Mouse (Mus musculus) liver, embryonic 14.5 days (tissue): ENCODE measurements around the gene Mrps7. TPM values are rescaled to one million over a fixed set of nuclear protein-coding genes. Genes with fewer than 3 reads are reported as not detected.
"Not testable (repeated sequence)": the region's sequence is repeated elsewhere in the genome, so short reads cannot be mapped to it uniquely, and the experiment has no call there.

Experiments
- ATAC-seq: fragments of 200-750 bp; cut with Nextera tagmentation; 2 replicates; pipeline ENCODE4 v1.8.0; 2017; ENCODE audit warnings: moderate number of reproducible peaks, mild to moderate bottlenecking, moderate library complexity; ENCODE audit not compliant: insufficient read depth
- DNase-seq, 3 experiments: peaks; one replicate each; pipeline ENCODE4 v3.0.0-alpha.2; 2012 to 2013; ENCODE audit warnings: low read depth in 3 of 3, low spot score in 3 of 3
- H3K27ac ChIP-seq: fragments of 300-500 bp; sonication (generic); 2 replicates; pipeline ENCODE4 v1.5.1; 2014; ENCODE audit warnings: moderate library complexity, mild to moderate bottlenecking, control low read depth, inconsistent platforms
- H3K27me3 ChIP-seq: fragments of 300-500 bp; sonication (generic); 2 replicates; pipeline ENCODE4 v1.6.1; 2014; ENCODE audit warnings: mild to moderate bottlenecking, low read length, moderate library complexity; ENCODE audit not compliant: control insufficient read depth, insufficient read depth
- H3K36me3 ChIP-seq: fragments of 300-500 bp; sonication (generic); replicated peaks from 2 replicates; pipeline ENCODE4 v1.6.1; 2014; ENCODE audit warnings: low read depth; ENCODE audit not compliant: control insufficient read depth, insufficient read depth
- H3K4me1 ChIP-seq, 2 experiments: fragments of 200-500 bp in 1 of 2; fragments of 300-500 bp in 1 of 2; sonication (generic) in 1 of 2; replicated peaks; 2 replicates each; pipeline ENCODE4 v1.6.1; 2012 to 2014; ENCODE audit warnings: antibody characterized with exemption in 1 of 2, inconsistent platforms in 1 of 2, low read length in 1 of 2; ENCODE audit not compliant: control insufficient read depth in 2 of 2, insufficient read depth in 2 of 2
- H3K4me2 ChIP-seq: fragments of 300-500 bp; sonication (generic); 2 replicates; pipeline ENCODE4 v1.6.1; 2014; ENCODE audit warnings: low read depth, mild to moderate bottlenecking, control low read depth, moderate library complexity
- H3K4me3 ChIP-seq, 2 experiments: fragments of 200-500 bp in 1 of 2; fragments of 300-500 bp in 1 of 2; sonication (generic) in 1 of 2; 2 replicates each; pipeline ENCODE4 v1.5.1; 2012 to 2014; ENCODE audit warnings: low read depth in 2 of 2, low read length in 2 of 2, mild to moderate bottlenecking in 2 of 2, control low read depth in 1 of 2, inconsistent platforms in 1 of 2, moderate library complexity in 1 of 2; ENCODE audit not compliant: insufficient read depth in 1 of 2
- H3K9ac ChIP-seq: fragments of 300-500 bp; sonication (generic); replicated peaks from 2 replicates; pipeline ENCODE4 v1.6.1; 2014; ENCODE audit warnings: mild to moderate bottlenecking, control low read depth, moderate library complexity
- H3K9me3 ChIP-seq: fragments of 300-500 bp; sonication (generic); 2 replicates; pipeline ENCODE4 v1.6.1; 2016; ENCODE audit warnings: low read length, mixed read lengths; ENCODE audit not compliant: control insufficient read depth
- CTCF ChIP-seq: IDR thresholded peaks from 2 replicates; pipeline ENCODE4 v1.5.1; 2016; ENCODE audit warnings: antibody characterized with exemption, low read depth, control low read depth
- EP300 ChIP-seq: IDR thresholded peaks from 2 replicates; pipeline ENCODE4 v1.6.1; 2016; ENCODE audit warnings: antibody characterized with exemption, low read depth
- WGBS: fragments of 180-500 bp; shearing (Covaris S2); extraction: QIAGEN DNeasy Blood & Tissue Kit; methylation state at CpG from one replicate; pipeline ENCODE4 v1.1.7; 2014; ENCODE audit not compliant: insufficient replicate concordance; 5-methylcytosine and 5-hydroxymethylcytosine counted together
- polyA plus RNA-seq, 2 experiments: library from polyadenylated mRNA; depleted of rRNA in 1 of 2; stranded (reverse) in 1 of 2; unstranded in 1 of 2; fragments of >200 nt; fragmentation: Nextera tagmentation in 1 of 2; extraction: Ambion mirVana in 1 of 2; gene quantifications; 2 replicates each; pipeline versions ENCODE4 v1.2.1 to v1.2.3; 2012 to 2014

The Mrps7 gene
- polyA plus RNA-seq, 2 experiments, result 24.1 to 52.6 TPM

DNA sequence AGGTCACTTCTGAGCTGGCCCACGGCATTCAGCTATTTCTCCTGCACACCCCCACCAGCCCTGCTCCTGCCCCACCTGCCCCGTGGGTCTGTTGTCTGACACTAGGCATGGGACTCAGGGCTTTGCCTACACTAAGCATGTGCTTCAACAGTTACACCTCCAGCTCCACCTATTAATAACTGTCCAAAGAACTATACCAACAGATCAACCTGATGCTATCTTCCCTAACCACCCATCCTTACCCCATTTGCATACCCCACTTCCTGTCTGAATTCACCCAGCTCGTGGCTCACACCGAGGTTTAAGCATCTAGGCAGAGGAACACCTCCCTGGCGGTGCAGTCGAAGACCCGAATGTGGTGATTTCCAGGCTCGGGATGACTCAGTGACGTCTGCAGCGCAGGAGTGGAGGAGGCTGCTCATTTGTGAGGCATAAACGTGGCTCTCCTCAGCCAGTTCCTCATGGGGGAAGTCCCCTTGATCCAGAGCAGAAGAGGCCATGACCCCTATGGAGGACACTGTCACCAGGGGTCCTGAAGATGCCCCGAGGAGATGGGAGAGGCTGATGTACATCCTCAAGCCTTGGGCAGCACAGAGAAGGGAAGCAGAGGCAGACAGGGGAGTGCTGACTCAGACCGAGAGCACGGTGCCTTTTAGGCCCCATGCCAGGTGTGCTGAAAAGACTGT, 37.4 kb downstream of the Mrps7 start:
- ATAC-seq, result no peak

DNA sequence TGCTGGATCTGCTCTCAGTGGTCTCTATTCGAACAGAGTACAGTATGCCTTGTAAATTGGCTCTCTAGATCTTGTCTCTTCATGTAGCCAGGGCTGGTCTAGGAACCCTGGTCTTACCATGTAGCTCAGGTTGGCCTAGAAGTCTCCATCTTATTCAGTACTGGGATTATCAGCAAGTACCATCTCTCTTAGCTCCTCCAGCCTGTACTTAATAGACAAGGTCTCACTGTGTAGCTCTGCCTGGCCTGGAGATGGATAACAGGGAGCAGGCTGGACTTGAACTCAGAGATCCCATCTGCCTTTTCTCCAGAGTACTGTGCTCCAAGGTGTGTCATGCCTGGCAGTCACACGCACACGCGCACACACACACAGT, 37.9 kb downstream of the Mrps7 start:
- H3K36me3 ChIP-seq, result peaks cover 5% of the 10 kb centered on the region
- no peak for TF ChIP-seq CTCF
- TF ChIP-seq EP300, result no peak
- H3K4me1 ChIP-seq, result peaks cover 0 to 4% of the 10 kb centered on the region in 2 experiments; a peak in 2 of 4 replicates
- ATAC-seq (no peak), DNase-seq (no peak)
- H3K4me3 ChIP-seq, result no peak overlapping the region
- no peak overlapping the region for H3K4me2 ChIP-seq
- no peak overlapping the region for H3K9ac ChIP-seq
- H3K27ac ChIP-seq, result no peak overlapping the region
- H3K27me3 ChIP-seq, result no peaks in the 10 kb centered on the region
- no peaks in the 10 kb centered on the region for H3K9me3 ChIP-seq
- 77% methylated on average over 4 of the region's 4 CpGs for WGBS

More for the DNA sequence above, 37.4 kb downstream of the Mrps7 start:
- Histone ChIP-seq H3K27ac (no peak overlapping the region), H3K9me3 (no peaks in the 10 kb centered on the region), H3K36me3 (peaks cover 3% of the 10 kb centered on the region), H3K4me1 (peaks cover 0 to 4% of the 10 kb centered on the region in 2 experiments; a peak in 2 of 4 replicates), H3K4me2 (no peak overlapping the region), H3K4me3 (no peak overlapping the region), H3K27me3 (no peaks in the 10 kb centered on the region), H3K9ac (no peak overlapping the region)
- no peak for DNase-seq
- no peak for TF ChIP-seq CTCF
- no peak for TF ChIP-seq EP300
- WGBS, result 12% methylated on average over 14 of the region's 14 CpGs

DNA sequence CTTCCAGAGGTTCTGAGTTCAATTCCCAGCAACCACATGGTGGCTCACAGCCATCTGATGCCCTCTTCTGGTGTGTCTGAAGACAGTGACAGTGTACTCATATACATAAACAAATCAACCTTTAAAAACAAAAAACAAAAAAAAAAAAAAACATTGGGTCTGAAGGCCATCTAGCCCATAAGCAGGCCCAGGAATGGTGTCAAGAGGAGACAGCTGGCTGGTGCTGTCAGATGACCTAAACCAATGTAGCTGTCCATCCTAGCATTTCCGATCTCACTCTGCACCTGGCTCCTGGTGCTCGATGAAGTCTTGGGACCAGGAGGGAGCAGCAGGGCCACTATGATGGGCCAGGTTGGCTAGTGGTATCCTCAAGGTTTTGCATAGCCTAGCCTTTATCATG, 39.0 kb downstream of the Mrps7 start:
- WGBS, result 88% methylated on average over 2 of the region's 2 CpGs
- no peak overlapping the region for H3K9ac ChIP-seq
- DNase-seq (no peak), ATAC-seq (no peak)
- H3K27me3 ChIP-seq, result no peaks in the 10 kb centered on the region
- TF ChIP-seq CTCF (no peak), EP300 (no peak)
- no peak overlapping the region for H3K4me2 ChIP-seq
- no peaks in the 10 kb centered on the region for H3K9me3 ChIP-seq
- peaks cover 0 to 4% of the 10 kb centered on the region in 2 experiments; a peak in 2 of 4 replicates for H3K4me1 ChIP-seq
- H3K36me3 ChIP-seq, result peaks cover 5% of the 10 kb centered on the region
- H3K4me3 ChIP-seq, result no peak overlapping the region
- H3K27ac ChIP-seq, result no peak overlapping the region

DNA sequence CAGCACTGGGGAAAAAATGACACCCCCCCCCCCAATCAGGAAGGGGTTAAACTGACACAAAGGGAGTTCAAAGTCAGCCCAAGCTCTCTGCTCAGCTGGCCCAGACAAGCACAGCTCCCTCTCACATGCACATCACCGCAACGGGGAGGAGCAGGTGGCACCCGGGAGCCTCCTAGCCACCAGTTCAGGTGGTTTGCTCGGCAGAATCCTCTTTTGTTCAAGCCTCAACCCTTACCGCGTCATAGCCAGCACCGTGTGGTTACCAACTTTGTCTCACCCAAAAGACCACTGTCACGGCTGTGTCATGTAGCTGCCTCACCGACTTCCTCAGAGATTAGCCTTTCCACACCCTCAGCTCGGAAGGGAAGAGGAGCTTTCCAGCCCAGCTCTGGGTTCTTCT, 39.5 kb downstream of the Mrps7 start:
- no peak overlapping the region for H3K4me3 ChIP-seq
- ATAC-seq, result no peak
- no peaks in the 10 kb centered on the region for H3K9me3 ChIP-seq
- H3K36me3 ChIP-seq, result peaks cover 5% of the 10 kb centered on the region
- no peak overlapping the region for H3K9ac ChIP-seq
- WGBS, result 41% methylated on average over 10 of the region's 10 CpGs
- peaks cover 0 to 4% of the 10 kb centered on the region in 2 experiments; a peak in 2 of 4 replicates for H3K4me1 ChIP-seq
- TF ChIP-seq CTCF, result no peak
- no peak for TF ChIP-seq EP300
- H3K27me3 ChIP-seq, result no peaks in the 10 kb centered on the region
- DNase-seq, result no peak
- H3K27ac ChIP-seq, result no peak overlapping the region
- H3K4me2 ChIP-seq, result no peak overlapping the region

DNA sequence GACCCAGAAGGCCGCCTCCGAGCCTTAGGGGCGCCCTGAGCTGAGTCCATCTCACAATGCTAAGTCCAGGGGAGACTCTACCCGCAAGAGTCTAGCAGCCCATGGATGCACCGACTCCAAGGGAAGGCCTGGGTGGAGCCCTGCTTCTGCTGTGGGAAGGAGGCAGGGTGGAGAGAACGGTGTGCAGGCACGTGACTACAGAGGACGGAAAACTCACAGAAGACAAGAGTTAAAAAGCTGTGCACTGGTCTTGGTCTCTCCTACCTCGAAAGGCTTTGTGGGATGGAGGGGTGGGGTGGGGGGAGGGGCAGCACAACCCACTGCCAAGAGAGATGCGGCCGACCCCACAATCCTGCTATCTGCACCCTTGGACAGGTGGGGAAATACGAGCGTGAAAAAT, 40.6 kb downstream of the Mrps7 start:
- Histone ChIP-seq H3K4me3 (no peak overlapping the region), H3K27ac (no peak overlapping the region), H3K27me3 (no peaks in the 10 kb centered on the region), H3K9ac (no peak overlapping the region), H3K4me2 (no peak overlapping the region), H3K36me3 (peaks cover 5% of the 10 kb centered on the region), H3K4me1 (peaks cover 0 to 4% of the 10 kb centered on the region in 2 experiments; a peak in 2 of 4 replicates), H3K9me3 (no peaks in the 10 kb centered on the region)
- no peak for TF ChIP-seq EP300
- TF ChIP-seq CTCF, result no peak
- no peak for DNase-seq
- ATAC-seq, result no peak
- 79% methylated on average over 13 of the region's 13 CpGs for WGBS

DNA sequence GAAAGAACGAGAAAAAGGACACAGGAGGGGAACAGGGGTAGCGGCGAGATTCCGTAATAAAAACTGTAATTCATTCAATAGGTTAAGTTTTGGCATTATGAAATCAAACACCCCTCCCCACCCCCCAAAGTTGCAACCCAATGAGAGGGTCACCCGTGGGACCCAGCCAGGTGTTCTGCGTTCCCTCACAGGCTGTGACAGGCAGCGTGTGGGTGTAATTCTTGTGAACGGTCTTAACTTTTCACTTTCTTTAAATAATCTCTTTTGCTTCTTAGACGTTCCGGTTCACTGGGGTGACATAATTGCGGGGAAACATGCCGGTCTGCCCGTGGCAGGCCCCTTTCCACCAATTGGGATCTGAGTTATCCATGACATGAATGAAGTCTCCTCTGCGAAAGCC, 41.8 kb downstream of the Mrps7 start:
- not testable (repeated sequence) for H3K27me3 ChIP-seq, H3K4me3 ChIP-seq, H3K4me2 ChIP-seq, H3K9me3 ChIP-seq, DNase-seq, ATAC-seq, H3K36me3 ChIP-seq, H3K9ac ChIP-seq, H3K4me1 ChIP-seq, H3K27ac ChIP-seq
- WGBS, result 89% methylated on average over 14 of the region's 14 CpGs
